Mouse (Mus musculus): ENCODE results near the gene Mier2. TPM values are rescaled to one million over a fixed set of nuclear protein-coding genes. Genes with fewer than 3 reads are reported as not detected.

The Mier2 gene
- polyA plus RNA-seq, 1 experiment from 2014 or later, result 53.9 TPM

GRCm38 (mm10) chr10:79506709-79507108, 48.3 kb downstream of the Mier2 start:
- no peaks in the 10 kb centered on the region for H3K9me3 ChIP-seq
- H3K4me3 ChIP-seq, result no peak overlapping the region
- WGBS, result 74% methylated on average over 2 of the region's 2 CpGs
- no peaks in the 10 kb centered on the region for H3K4me1 ChIP-seq
- no peaks in the 10 kb centered on the region for H3K27me3 ChIP-seq (ENCODE audit: insufficient read depth, poor library complexity, severe bottlenecking)
- no peak for DNase-seq (ENCODE audit: low spot score)
- H3K36me3 ChIP-seq, result no peaks in the 10 kb centered on the region
- H3K27ac ChIP-seq, result no peak overlapping the region

DNA sequence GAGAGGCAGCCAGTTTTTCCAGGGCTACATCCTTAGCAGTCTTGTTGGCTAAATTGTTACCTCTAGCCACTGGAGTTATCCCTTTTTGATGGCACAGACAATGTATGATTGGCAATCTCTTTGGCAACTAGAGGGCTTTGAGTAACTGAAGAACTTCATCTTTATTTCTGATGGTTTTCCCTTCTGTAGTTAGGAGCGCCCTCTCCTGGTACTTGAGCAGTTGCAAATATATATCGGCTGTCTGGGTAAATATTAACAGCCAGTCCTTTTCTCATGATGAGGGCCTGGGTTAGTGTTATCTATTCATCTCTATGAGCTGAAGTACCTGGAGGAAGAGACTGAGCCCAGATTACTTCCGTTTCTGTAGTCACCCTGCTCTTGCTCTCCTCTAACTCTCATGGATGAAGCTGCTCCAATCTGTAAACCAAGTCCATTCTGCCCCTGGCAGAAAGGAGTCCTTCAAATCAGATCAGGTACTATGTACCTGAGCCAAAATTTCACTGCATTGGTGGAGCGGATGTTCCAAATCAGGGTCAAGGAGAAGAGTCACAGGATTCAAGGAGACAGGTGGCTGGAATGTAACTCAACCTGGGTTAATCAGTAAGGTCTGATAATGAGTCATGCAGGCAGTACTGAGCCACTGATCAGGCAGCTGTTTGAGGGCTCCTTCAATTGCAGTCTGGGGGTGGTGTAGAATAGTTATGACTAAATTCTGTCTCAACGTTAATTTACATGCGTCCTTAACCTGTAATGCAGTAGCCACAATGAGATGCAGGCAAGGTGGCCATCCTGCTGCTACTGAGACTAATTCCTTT, 52.0 kb downstream of the Mier2 start:
- no peak overlapping the region for H3K4me3 ChIP-seq
- whole genome bisulfite sequencing, result 63% methylated on average over 6 of the region's 6 CpGs
- DNase-seq (ENCODE audit: low spot score), result no peak
- no peaks in the 10 kb centered on the region for H3K27me3 ChIP-seq (ENCODE audit: insufficient read depth, poor library complexity, severe bottlenecking)
- H3K4me1 ChIP-seq, result no peaks in the 10 kb centered on the region
- no peaks in the 10 kb centered on the region for H3K36me3 ChIP-seq
- H3K9me3 ChIP-seq, result 0 out of 2 replicates have a peak, but pooled peaks cover 2% of the 10 kb centered on the region
- no peak overlapping the region for H3K27ac ChIP-seq

DNA sequence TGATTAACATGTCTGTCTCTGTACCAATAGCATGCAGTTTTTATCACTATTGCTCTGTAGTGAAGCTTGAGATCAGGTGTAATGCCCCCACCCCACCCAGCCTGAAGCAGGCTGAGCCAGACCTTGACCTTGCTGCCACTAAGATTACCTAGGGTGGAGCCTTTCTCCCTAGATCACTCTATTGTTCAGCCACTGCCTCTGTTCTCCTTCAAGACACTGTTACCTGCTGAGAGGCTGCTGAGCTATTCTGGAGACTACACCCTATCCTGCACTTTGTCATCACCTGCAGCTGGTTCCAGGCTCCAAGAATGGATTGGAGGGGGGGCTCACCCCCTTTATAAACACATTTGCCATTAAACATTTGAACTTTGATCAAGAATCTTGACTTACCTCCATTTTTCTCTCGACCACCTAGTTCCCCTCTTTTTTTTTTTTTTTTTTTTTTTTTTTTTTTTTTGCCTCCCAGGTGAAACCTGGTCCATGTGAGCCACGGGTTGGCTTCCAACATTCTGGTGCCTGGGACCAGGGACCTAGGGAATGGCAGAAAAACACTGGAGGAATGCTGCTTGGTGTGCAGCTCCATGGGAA, 58.2 kb downstream of the Mier2 start:
- H3K4me3 ChIP-seq, result no peak overlapping the region
- WGBS, result 55% methylated on average over 2 of the region's 2 CpGs
- no peak overlapping the region for H3K27ac ChIP-seq
- H3K36me3 ChIP-seq, result no peaks in the 10 kb centered on the region
- H3K4me1 ChIP-seq, result no peaks in the 10 kb centered on the region
- no peak for DNase-seq (ENCODE audit: low spot score)
- H3K9me3 ChIP-seq, result 0 out of 2 replicates have a peak, but pooled peaks cover 2% of the 10 kb centered on the region
- no peaks in the 10 kb centered on the region for H3K27me3 ChIP-seq (ENCODE audit: insufficient read depth, poor library complexity, severe bottlenecking)

- no peak for DNase-seq (ENCODE audit: low spot score)
- 60% methylated on average over 3 of the region's 3 CpGs for WGBS
- 0 out of 2 replicates have a peak, but pooled peaks cover 2% of the 10 kb centered on the region for H3K9me3 ChIP-seq
Observed at GRCm38 (mm10) chr10:79495886-79496285, 59.1 kb downstream of the Mier2 start.

More at GRCm38 (mm10) chr10:79495886-79496285, 59.1 kb downstream of the Mier2 start:
- Histone ChIP-seq H3K27me3 (ENCODE audit: insufficient read depth, poor library complexity, severe bottlenecking) (no peaks in the 10 kb centered on the region), H3K27ac (no peak overlapping the region), H3K36me3 (no peaks in the 10 kb centered on the region), H3K4me1 (no peaks in the 10 kb centered on the region), H3K4me3 (no peak overlapping the region)

Small RNA genes within 50 kb of the gene (microRNA-seq; reads per million reads assigned to microRNA genes)
- 1.0 reads per million for gene Mir6909

Other genes with a start within 250 kb of the Mier2 start
- not detected in 2 replicates for gene Vmn2r82, start 198.7 kb downstream of the Mier2 start, polyA plus RNA-seq (2016; fragmentation: Nextera tagmentation; extraction: Ambion mirVana)
- gene Vmn2r83, start 86.5 kb downstream of the Mier2 start, polyA plus RNA-seq (2016; fragmentation: Nextera tagmentation; extraction: Ambion mirVana), result not detected in 2 replicates
- gene Plpp2, start 21.4 kb downstream of the Mier2 start, polyA plus RNA-seq (2016; fragmentation: Nextera tagmentation; extraction: Ambion mirVana), result 16.8 and 24.1 TPM in 2 replicates
- not detected in 2 replicates for gene Theg, start 32.1 kb upstream of the Mier2 start, polyA plus RNA-seq (2016; fragmentation: Nextera tagmentation; extraction: Ambion mirVana)
- gene C2cd4c, start 58.8 kb upstream of the Mier2 start, polyA plus RNA-seq (2016; fragmentation: Nextera tagmentation; extraction: Ambion mirVana), result not detected in 2 replicates
- gene Shc2, start 82.7 kb upstream of the Mier2 start, polyA plus RNA-seq (2016; fragmentation: Nextera tagmentation; extraction: Ambion mirVana), result 2.7 and 6.3 TPM in 2 replicates
- not detected in 2 replicates for gene Odf3l2, start 90.5 kb upstream of the Mier2 start, polyA plus RNA-seq (2016; fragmentation: Nextera tagmentation; extraction: Ambion mirVana)
- gene Madcam1, start 109.4 kb upstream of the Mier2 start, polyA plus RNA-seq (2016; fragmentation: Nextera tagmentation; extraction: Ambion mirVana), result 0.38 and 1.3 TPM in 2 replicates
- gene Tpgs1, start 114.2 kb upstream of the Mier2 start, polyA plus RNA-seq (2016; fragmentation: Nextera tagmentation; extraction: Ambion mirVana), result 52.3 and 59.4 TPM in 2 replicates
- 188 and 215 TPM in 2 replicates for gene Cdc34, start 127.0 kb upstream of the Mier2 start, polyA plus RNA-seq (2016; fragmentation: Nextera tagmentation; extraction: Ambion mirVana)
- 0.46 and 0.54 TPM in 2 replicates for gene Gzmm, start 133.8 kb upstream of the Mier2 start, polyA plus RNA-seq (2016; fragmentation: Nextera tagmentation; extraction: Ambion mirVana)
- 1,251 and 1,319 TPM in 2 replicates for gene Bsg, start 149.3 kb upstream of the Mier2 start, polyA plus RNA-seq (2016; fragmentation: Nextera tagmentation; extraction: Ambion mirVana)
- gene Hcn2, start 161.4 kb upstream of the Mier2 start, polyA plus RNA-seq (2016; fragmentation: Nextera tagmentation; extraction: Ambion mirVana), result not detected in 2 replicates
- 39.8 and 42.5 TPM in 2 replicates for gene Polrmt, start 191.4 kb upstream of the Mier2 start, polyA plus RNA-seq (2016; fragmentation: Nextera tagmentation; extraction: Ambion mirVana)
- 0.11 and 0.16 TPM in 2 replicates for gene Fgf22, start 199.9 kb upstream of the Mier2 start, polyA plus RNA-seq (2016; fragmentation: Nextera tagmentation; extraction: Ambion mirVana)
- 84.4 and 113 TPM in 2 replicates for gene Rnf126, start 211.8 kb upstream of the Mier2 start, polyA plus RNA-seq (2016; fragmentation: Nextera tagmentation; extraction: Ambion mirVana)
- 7.9 and 8.0 TPM in 2 replicates for gene Fstl3, start 222.1 kb upstream of the Mier2 start, polyA plus RNA-seq (2016; fragmentation: Nextera tagmentation; extraction: Ambion mirVana)
- not detected in 2 replicates for gene Prss57, start 235.8 kb upstream of the Mier2 start, polyA plus RNA-seq (2016; fragmentation: Nextera tagmentation; extraction: Ambion mirVana)
- gene Palm, start 238.4 kb upstream of the Mier2 start, polyA plus RNA-seq (2016; fragmentation: Nextera tagmentation; extraction: Ambion mirVana), result 80.7 and 83.1 TPM in 2 replicates

All from heart, embryonic 10.5 days (tissue).